Mouse (Mus musculus) liver, embryonic 16.5 days (tissue): ENCODE results near the gene Psmg1. TPM values are rescaled to one million over a fixed set of nuclear protein-coding genes. Genes with fewer than 3 reads are reported as not detected.
"Not testable (repeated sequence)": the region's sequence is repeated elsewhere in the genome, so short reads cannot be mapped to it uniquely, and the experiment has no call there.

Experiments used
- ATAC-seq: fragments of 200-750 bp; cut with Nextera tagmentation; 2 replicates; pipeline ENCODE4 v1.8.0; 2017; ENCODE audit warnings: low read depth, mild to moderate bottlenecking, moderate number of reproducible peaks, moderate library complexity
- H3K27ac ChIP-seq: fragments of 300-500 bp; sonication (generic); 2 replicates; pipeline ENCODE4 v1.5.1; 2014; ENCODE audit warnings: mild to moderate bottlenecking, low read length
- H3K27me3 ChIP-seq: fragments of 300-500 bp; sonication (generic); 2 replicates; pipeline ENCODE4 v1.6.1; 2014; ENCODE audit warnings: low read depth, low read length, mixed read lengths; ENCODE audit not compliant: control insufficient read depth, insufficient read depth
- H3K36me3 ChIP-seq: fragments of 300-500 bp; sonication (generic); 2 replicates; pipeline ENCODE4 v1.6.1; 2014; ENCODE audit warnings: mild to moderate bottlenecking; ENCODE audit not compliant: control insufficient read depth, insufficient read depth
- H3K4me1 ChIP-seq: fragments of 300-500 bp; sonication (generic); 2 replicates; pipeline ENCODE4 v1.6.1; 2014; ENCODE audit warnings: low read depth, low read length, mixed read lengths; ENCODE audit not compliant: control insufficient read depth
- H3K4me2 ChIP-seq: fragments of 300-500 bp; sonication (generic); 2 replicates; pipeline ENCODE4 v1.6.1; 2014; ENCODE audit warnings: low read depth, low read length, mixed read lengths
- H3K4me3 ChIP-seq: fragments of 300-500 bp; sonication (generic); 2 replicates; pipeline ENCODE4 v1.5.1; 2014; ENCODE audit warnings: low read depth, mild to moderate bottlenecking, low read length
- H3K9ac ChIP-seq: fragments of 300-500 bp; sonication (generic); 2 replicates; pipeline ENCODE4 v1.6.1; 2014; ENCODE audit warnings: low read depth, low read length
- H3K9me3 ChIP-seq: fragments of 300-500 bp; sonication (generic); replicated peaks from 2 replicates; pipeline ENCODE4 v1.6.1; 2016; ENCODE audit warnings: low read length; ENCODE audit not compliant: control insufficient read depth
- WGBS: fragments of 180-500 bp; shearing (Covaris S2); extraction: QIAGEN DNeasy Blood & Tissue Kit; methylation state at CpG from one replicate; pipeline ENCODE4 v1.1.7; 2014; ENCODE audit not compliant: insufficient replicate concordance; 5-methylcytosine and 5-hydroxymethylcytosine counted together
- polyA plus RNA-seq: library from polyadenylated mRNA; unstranded; fragments of >200 nt; fragmentation: Nextera tagmentation; extraction: Ambion mirVana; gene quantifications from 2 replicates; pipeline ENCODE4 v1.2.1, GENCODE M21; 2015

The Psmg1 gene
- polyA plus RNA-seq, 1 experiment from 2014 or later: 33.4 TPM

DNA sequence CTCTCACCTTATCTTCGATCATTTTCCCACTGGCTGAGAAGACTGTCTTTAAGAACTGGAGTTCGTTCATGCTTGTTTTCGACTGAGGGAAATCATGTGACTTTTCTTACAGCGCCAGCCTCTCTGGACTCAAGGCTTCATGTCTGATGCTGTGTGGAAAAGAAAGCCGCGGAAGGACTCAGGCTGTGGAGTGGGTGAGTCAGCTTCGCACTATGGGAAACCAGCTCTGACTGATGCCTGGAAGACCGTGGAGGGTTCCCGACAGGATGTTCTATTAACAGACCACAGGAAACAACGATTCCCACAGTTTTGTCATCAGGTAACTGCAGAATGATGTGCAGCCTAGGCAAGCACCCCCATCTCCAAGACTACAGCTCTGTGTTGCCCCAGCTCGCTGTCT, 23.3 kb downstream of the Psmg1 start:
- no peak for ATAC-seq
- H3K36me3 ChIP-seq: no peaks in the 10 kb centered on the region
- H3K4me1 ChIP-seq: no peaks in the 10 kb centered on the region
- H3K9ac ChIP-seq: no peak overlapping the region
- H3K4me2 ChIP-seq: no peak overlapping the region
- no peak overlapping the region for H3K27ac ChIP-seq
- WGBS: 48% methylated on average over 11 of the region's 11 CpGs
- H3K9me3 ChIP-seq: no peaks in the 10 kb centered on the region
- H3K4me3 ChIP-seq: no peak overlapping the region
- H3K27me3 ChIP-seq: no peaks in the 10 kb centered on the region

DNA sequence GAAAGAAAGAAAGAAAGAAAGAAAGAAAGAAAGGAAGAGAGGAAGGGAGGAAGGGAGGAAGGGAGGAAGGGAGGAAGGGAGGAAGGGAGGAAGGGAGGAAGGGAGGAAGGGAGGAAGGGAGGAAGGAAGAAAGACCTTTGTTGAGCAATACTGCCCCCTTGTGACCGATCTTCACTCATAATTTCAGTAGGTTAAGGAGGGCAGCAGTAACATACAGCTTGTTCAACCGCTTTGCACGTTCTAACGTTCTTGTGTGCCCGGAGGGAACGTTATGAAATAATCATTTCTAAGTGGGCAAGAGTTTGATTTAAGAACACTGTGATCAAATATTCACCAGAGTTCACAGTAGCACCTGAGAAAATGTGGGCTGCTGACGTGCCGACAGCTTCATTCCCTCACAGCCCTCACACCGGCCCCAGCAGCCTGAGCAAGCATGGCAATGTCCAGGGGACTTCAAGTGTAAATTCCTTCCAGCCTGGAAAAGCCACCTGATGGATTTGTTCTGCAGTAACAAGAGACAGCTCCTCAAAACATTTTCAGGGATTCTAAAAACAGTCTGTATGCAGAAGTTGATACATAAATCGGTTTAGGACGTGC, 26.2 kb downstream of the Psmg1 start:
- H3K27ac ChIP-seq: no peak overlapping the region
- WGBS: 40% methylated on average over 11 of the region's 11 CpGs

DNA sequence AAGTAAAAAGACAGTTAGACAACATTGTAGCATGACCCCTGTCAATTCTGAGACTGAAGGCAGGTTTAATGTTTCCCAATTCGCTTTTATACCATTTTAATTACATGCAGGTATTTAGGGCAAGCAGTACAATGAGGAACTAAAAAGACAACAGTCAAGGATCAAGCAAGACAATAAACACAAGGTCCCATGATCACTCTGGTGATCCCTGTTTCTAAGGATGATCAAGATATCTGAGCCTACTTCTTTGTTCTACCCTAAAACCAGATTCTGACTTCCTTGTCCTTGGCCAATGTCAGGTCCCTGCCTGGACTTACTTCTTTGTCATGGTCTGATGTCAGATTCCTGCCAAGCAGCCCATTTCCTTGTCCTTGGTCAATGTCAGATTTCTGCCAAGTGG, 29.3 kb downstream of the Psmg1 start:
- not testable (repeated sequence) for H3K9ac ChIP-seq, H3K27ac ChIP-seq, ATAC-seq, H3K4me3 ChIP-seq, H3K27me3 ChIP-seq, H3K4me1 ChIP-seq, H3K36me3 ChIP-seq, H3K4me2 ChIP-seq, H3K9me3 ChIP-seq
- 31% methylated on average over 1 of the region's 1 CpGs for WGBS

More for the DNA sequence above, 26.2 kb downstream of the Psmg1 start:
- H3K4me1 ChIP-seq: no peaks in the 10 kb centered on the region
- H3K27me3 ChIP-seq: no peaks in the 10 kb centered on the region
- no peak overlapping the region for H3K4me2 ChIP-seq
- no peak overlapping the region for H3K4me3 ChIP-seq
- H3K9me3 ChIP-seq: no peaks in the 10 kb centered on the region
- no peak overlapping the region for H3K9ac ChIP-seq
- H3K36me3 ChIP-seq: no peaks in the 10 kb centered on the region
- no peak for ATAC-seq

DNA sequence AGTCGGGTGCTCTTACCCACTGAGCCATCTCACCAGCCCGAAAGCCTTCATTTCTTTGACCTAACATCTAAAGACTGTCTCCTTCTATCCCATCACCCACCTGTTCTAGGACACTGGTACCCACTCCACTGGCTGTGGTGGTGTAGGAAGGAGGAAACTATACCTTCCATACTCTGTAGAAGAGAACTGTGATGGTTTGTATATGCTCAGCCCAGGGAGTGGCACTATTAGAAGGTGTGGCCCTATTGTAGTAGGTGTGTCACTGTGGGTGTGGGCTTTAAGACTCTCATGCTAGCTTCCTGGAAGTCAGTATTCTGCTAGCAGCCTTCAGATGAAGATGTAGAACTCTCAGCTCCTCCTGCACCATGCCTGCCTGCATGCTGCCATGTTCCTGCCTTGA, 30.1 kb downstream of the Psmg1 start:
- not testable (repeated sequence) for H3K27ac ChIP-seq, H3K9me3 ChIP-seq, H3K27me3 ChIP-seq, H3K4me3 ChIP-seq, H3K4me1 ChIP-seq, H3K9ac ChIP-seq, H3K4me2 ChIP-seq, H3K36me3 ChIP-seq, ATAC-seq
- 87% methylated on average over 2 of the region's 2 CpGs for WGBS

DNA sequence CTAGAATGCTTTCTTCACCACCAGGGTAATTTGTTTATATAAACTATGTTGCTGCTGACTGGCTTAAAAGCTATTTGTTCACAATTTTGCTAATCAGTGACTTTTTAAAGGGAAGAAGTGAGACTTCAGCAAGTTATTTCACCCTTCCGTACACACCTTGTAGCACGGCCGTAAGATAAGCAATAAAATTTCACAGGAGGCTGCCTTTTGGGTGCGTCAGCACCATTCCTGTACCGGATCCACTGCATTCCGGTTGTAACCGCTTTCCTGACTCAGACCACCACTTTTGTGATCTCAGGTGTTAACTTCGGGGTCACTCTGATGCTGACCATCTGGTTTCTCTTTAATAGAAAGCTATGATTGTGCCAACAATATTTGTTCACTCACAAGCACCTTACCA, 32.7 kb downstream of the Psmg1 start:
- no peak overlapping the region for H3K9ac ChIP-seq
- H3K4me2 ChIP-seq: no peak overlapping the region
- no peak overlapping the region for H3K4me3 ChIP-seq
- no peaks in the 10 kb centered on the region for H3K36me3 ChIP-seq
- 72% methylated on average over 8 of the region's 8 CpGs for WGBS
- H3K4me1 ChIP-seq: no peaks in the 10 kb centered on the region
- H3K9me3 ChIP-seq: no peaks in the 10 kb centered on the region; the same call in 1 of the 2 replicates
- ATAC-seq: no peak
- H3K27me3 ChIP-seq: no peaks in the 10 kb centered on the region
- no peak overlapping the region for H3K27ac ChIP-seq

DNA sequence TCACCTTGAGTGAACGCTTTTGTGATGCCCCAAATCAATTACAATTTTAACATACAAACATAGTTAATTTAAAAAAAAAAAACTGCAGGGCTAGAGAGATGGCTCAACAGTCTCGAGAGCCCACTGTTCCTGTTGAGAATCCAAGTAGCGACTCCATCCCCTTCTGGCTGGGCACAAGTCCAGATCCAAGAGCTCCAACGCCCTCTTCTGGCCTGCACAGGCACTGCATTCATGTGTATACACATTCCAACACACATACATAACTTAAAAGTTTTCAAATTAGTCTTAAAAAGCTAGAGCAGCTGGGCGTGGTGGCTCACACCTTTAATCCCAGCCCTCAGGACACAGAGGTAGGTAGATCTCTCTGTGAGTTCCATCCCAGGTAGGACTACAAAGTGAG, 34.1 kb downstream of the Psmg1 start:
- H3K9me3 ChIP-seq: no peaks in the 10 kb centered on the region; the same call in 1 of the 2 replicates
- H3K27me3 ChIP-seq: no peaks in the 10 kb centered on the region
- no peaks in the 10 kb centered on the region for H3K36me3 ChIP-seq
- no peak overlapping the region for H3K9ac ChIP-seq
- H3K4me1 ChIP-seq: no peaks in the 10 kb centered on the region
- no peak overlapping the region for H3K4me3 ChIP-seq
- 51% methylated on average over 5 of the region's 5 CpGs for WGBS
- no peak for ATAC-seq
- H3K27ac ChIP-seq: no peak overlapping the region
- H3K4me2 ChIP-seq: no peak overlapping the region

DNA sequence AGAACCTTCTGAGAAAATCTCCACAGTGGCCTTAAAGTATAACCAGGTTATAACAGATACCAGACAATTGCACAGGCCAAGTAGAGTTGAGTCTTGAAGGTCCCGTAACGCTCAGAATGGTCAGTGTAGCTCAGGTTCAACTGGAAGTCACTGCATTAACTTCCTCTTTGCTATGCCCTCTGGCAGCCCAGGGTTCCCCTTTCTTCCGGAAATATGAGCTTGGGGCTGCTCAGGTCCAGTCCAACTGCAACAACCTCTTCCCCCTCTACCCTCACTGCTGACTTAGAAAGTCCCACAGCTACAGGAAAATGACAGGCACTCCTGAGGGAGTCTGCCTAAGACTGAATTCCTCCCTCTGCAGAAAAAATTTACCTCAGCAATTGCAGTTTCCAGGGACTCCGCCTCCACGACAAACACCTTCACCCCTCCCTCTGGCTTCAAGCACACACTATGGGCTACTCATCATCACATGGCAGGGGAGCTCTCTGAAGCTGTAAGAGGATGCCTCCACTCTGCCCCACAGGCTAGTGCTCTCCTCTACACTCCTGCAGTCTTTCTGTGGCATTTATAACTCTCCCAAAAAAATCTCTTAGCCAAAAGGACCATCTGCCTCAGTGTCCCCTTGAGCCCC, 34.9 kb downstream of the Psmg1 start:
- no peak overlapping the region for H3K27ac ChIP-seq
- no peak overlapping the region for H3K9ac ChIP-seq
- WGBS: 29% methylated on average over 5 of the region's 5 CpGs
- no peaks in the 10 kb centered on the region for H3K4me1 ChIP-seq
- H3K9me3 ChIP-seq: no peaks in the 10 kb centered on the region; the same call in 1 of the 2 replicates
- peak; percentile 32; the same call in 1 of the 2 replicates for ATAC-seq
- H3K4me3 ChIP-seq: no peak overlapping the region
- H3K4me2 ChIP-seq: no peak overlapping the region
- no peaks in the 10 kb centered on the region for H3K27me3 ChIP-seq
- no peaks in the 10 kb centered on the region for H3K36me3 ChIP-seq

DNA sequence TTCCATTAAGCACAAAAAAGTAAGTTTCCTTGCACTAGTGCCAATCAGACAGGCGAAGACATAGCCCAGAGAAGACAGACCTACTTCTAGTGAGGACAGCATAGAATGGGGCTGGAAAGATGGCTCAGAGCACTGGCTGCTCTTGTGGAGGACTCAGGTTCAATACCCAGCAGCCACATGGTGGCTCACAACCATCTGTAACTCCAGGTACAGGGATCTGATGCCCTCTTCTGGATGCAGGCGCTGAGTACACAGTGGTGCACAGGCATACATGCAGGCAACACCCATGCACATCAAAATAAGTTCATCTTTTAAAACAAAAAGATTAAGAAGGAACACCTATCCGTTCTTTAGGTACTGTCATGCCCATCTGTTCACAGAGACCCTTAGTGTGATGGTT, 36.4 kb downstream of the Psmg1 start:
- Histone ChIP-seq H3K27me3 (no peaks in the 10 kb centered on the region), H3K4me1 (no peaks in the 10 kb centered on the region), H3K9me3 (no peaks in the 10 kb centered on the region; the same call in 1 of the 2 replicates), H3K27ac (no peak overlapping the region), H3K36me3 (no peaks in the 10 kb centered on the region), H3K9ac (no peak overlapping the region), H3K4me3 (no peak overlapping the region), H3K4me2 (no peak overlapping the region)
- ATAC-seq: no peak
- WGBS: 62% methylated on average over 3 of the region's 3 CpGs

DNA sequence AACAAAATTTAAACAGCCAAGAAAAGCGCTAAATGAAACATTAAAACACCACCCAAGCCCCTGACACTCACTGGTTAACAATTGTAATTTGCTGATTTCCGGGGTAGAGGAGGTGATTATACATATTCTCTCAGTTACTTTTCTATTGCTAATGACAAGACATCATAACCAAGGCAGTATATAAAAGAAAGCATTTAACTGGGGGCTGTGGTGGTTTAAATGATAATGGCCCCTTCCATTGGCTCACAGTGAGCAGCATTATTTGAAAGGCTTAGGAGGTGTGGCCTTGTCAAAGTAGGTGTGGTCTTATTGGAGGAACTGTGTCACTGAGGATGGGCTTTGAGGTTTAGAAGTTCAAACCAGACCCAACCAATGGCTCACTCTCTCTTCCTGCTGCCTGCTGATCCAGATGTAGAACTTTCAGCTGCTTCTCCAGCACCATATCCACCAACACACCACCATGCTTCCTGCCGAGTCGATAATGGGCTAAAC, 37.6 kb downstream of the Psmg1 start:
- Histone ChIP-seq H3K36me3 (no peaks in the 10 kb centered on the region), H3K9me3 (no peaks in the 10 kb centered on the region; the same call in 1 of the 2 replicates), H3K4me2 (no peak overlapping the region), H3K9ac (no peak overlapping the region), H3K4me1 (no peaks in the 10 kb centered on the region), H3K27ac (no peak overlapping the region), H3K4me3 (no peak overlapping the region), H3K27me3 (no peaks in the 10 kb centered on the region)
- no peak for ATAC-seq
- WGBS: 71% methylated on average over 4 of the region's 4 CpGs
